ENCODE assay signal across 11 mouse cellular contexts in the genomic region with DNA sequence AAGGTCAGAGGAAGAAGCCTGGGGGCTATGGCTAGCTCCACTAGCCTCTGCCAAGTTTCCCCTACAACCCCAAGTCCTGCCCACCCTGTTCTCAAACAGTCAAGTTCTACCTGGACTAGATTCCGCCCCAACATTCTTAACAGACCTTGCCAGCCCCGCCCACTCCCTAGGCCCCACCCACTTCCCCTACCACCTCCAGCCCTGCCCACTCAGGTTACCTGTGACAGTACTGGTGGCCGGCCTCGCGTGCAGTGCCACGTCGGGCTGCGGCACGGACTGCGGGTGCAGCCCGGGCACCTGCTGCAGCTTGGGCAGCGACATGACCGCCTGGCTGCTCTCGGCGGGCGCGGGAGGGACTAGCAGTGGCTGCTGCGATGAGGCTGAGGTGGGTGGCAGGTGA. TPM values are rescaled to one million over a fixed set of nuclear protein-coding genes. Genes with fewer than 3 reads are reported as not detected.
DNase-seq lines count a peak whose midpoint lies in the region; ATAC-seq and TF ChIP-seq lines count a peak whose summit lies in the region.
"Had no signal": no experiment of that assay in that cellular context is flagged by ENCODE, and none has a peak within 500 bp of the region (broad histone marks: within the 10 kb centered on the region; RNA-seq: fewer than 3 reads in every experiment).

No protein-coding gene starts in this region.

- H3K4me1 ChIP-seq in ES-E14 (ENCODE audit: control insufficient read depth in 2 of 2, insufficient read depth in 2 of 2, low read length in 2 of 2, poor library complexity in 1 of 2), result peaks cover 0 to 13% of the 10 kb centered on the region in 2 experiments; a peak in 1 of 4 replicates
- H3K4me1 ChIP-seq in embryonic facial prominence, embryonic 14.5 days (ENCODE audit: control insufficient read depth, insufficient read depth, low read length), result no peaks in the 10 kb centered on the region

- in situ Hi-C loops in ES-E14 (cut with MboI; ENCODE audit: low sequenced_read_pairs in 2 of 2, unreplicated experiment in 2 of 2), result no loop called here

- peak; percentile 19; the same call in 1 of the 2 replicates for ATAC-seq in embryonic facial prominence, embryonic 14.5 days (ENCODE audit: low read depth)

- DNase-seq in ES-E14 (ENCODE audit: low read depth, low spot score), result no peak
- no peak for DNase-seq in embryonic facial prominence, embryonic 14.5 days (ENCODE audit: low spot score)
- DNase-seq in kidney, postnatal 14 days, result peak; percentile 74
- peak; percentile 54 for DNase-seq in lung, postnatal 10 days
- no peak for DNase-seq in left cerebral cortex, adult 18-20 months (ENCODE audit: low spot score in 2 of 2)
- no peak for DNase-seq in heart, postnatal 25 days (ENCODE audit: low spot score)
- DNase-seq in MN1 (ENCODE audit: low spot score), result no peak
- DNase-seq: retina, postnatal 1 day; thymus, postnatal 25 days had no signal

- no peaks in the 10 kb centered on the region for H3K9me3 ChIP-seq in ES-E14 (ENCODE audit: control insufficient read depth, insufficient read depth, low read depth, low read length)
- no peaks in the 10 kb centered on the region for H3K9me3 ChIP-seq in embryonic facial prominence, embryonic 14.5 days (ENCODE audit: control insufficient read depth, low read length)
- H3K9me3 ChIP-seq: hindbrain, embryonic 12.5 days; limb, embryonic 13.5 days had no signal

- H3K4me2 ChIP-seq in embryonic facial prominence, embryonic 14.5 days (ENCODE audit: low read depth, low read length), result no peak overlapping the region
- H3K4me2 ChIP-seq: hindbrain, embryonic 12.5 days; limb, embryonic 13.5 days had no signal

- H3K9ac ChIP-seq in ES-E14 (ENCODE audit: insufficient read depth, low read depth, low read length, poor library complexity, severe bottlenecking), result no peak overlapping the region
- H3K9ac ChIP-seq in embryonic facial prominence, embryonic 14.5 days (ENCODE audit: low read depth, low read length), result no peak overlapping the region
- H3K9ac ChIP-seq: hindbrain, embryonic 12.5 days; limb, embryonic 13.5 days had no signal

- 44% methylated on average over 16 of the region's 18 CpGs for WGBS in embryonic facial prominence, embryonic 14.5 days

- no peaks in the 10 kb centered on the region; the same call in 1 of the 2 replicates for H3K36me3 ChIP-seq in ES-E14 (ENCODE audit: control insufficient read depth, insufficient read depth, low read length, poor library complexity, severe bottlenecking)
- peaks cover 80% of the 10 kb centered on the region for H3K36me3 ChIP-seq in embryonic facial prominence, embryonic 14.5 days (ENCODE audit: control insufficient read depth, insufficient read depth, low read length)

- peak overlapping the region; percentile 65 to 67; a peak in 3 of 4 replicates for H3K4me3 ChIP-seq in ES-E14 (ENCODE audit: insufficient read depth in 1 of 2, low read depth in 1 of 2, low read length in 2 of 2, poor library complexity in 1 of 2, severe bottlenecking in 1 of 2)
- H3K4me3 ChIP-seq in embryonic facial prominence, embryonic 14.5 days (ENCODE audit: low read depth, low read length), result no peak overlapping the region
- H3K4me3 ChIP-seq: hindbrain, embryonic 12.5 days; limb, embryonic 13.5 days had no signal

- H3K27ac ChIP-seq in ES-E14 (ENCODE audit: insufficient read depth, low read depth, low read length, poor library complexity, severe bottlenecking), result no peak overlapping the region
- H3K27ac ChIP-seq in embryonic facial prominence, embryonic 14.5 days (replicated peaks; ENCODE audit: low read depth, low read length), result no peak overlapping the region
- H3K27ac ChIP-seq: hindbrain, embryonic 12.5 days; limb, embryonic 13.5 days had no signal

- intact Hi-C loops in heart, postnatal 25 days (cut with DNase I), result no loop called here

- H3K27me3 ChIP-seq in embryonic facial prominence, embryonic 14.5 days (replicated peaks; ENCODE audit: control insufficient read depth, insufficient read depth, low read length), result no peaks in the 10 kb centered on the region
- H3K27me3 ChIP-seq: hindbrain, embryonic 12.5 days; limb, embryonic 13.5 days had no signal

TF ChIP-seq in ES-E14, 5 proteins besides CTCF, POLR2A, EP300 and RAD21:
- TF ChIP-seq CHD2 (IDR thresholded peaks at IDR 0.05; ENCODE audit: low read depth, low read length) (no peak), ZNF384 (IDR thresholded peaks at IDR 0.05; ENCODE audit: low read depth, low read length) (no peak), ZC3H11A (IDR thresholded peaks at IDR 0.05; ENCODE audit: borderline replicate concordance, low read depth, low read length) (no peak), MAFK (IDR thresholded peaks at IDR 0.05; ENCODE audit: insufficient read depth, low read depth, low read length) (no peak), HCFC1 (IDR thresholded peaks at IDR 0.05; ENCODE audit: borderline replicate concordance, insufficient read depth, low read length) (no peak)

RNA-seq across cellular contexts. Expression of a gene that starts 16.2 kb away (rescaled TPM):
- 1.5 and 1.9 TPM in 2 replicates for total RNA-seq in ES-E14 (2012; rRNA removed)
- 28.6 and 34.0 TPM in 2 replicates for polyA plus RNA-seq in embryonic facial prominence, embryonic 14.5 days (2014; fragmentation: Nextera tagmentation; extraction: Ambion mirVana)
- 10 to 100 TPM; 23.6 to 27.3 TPM for total RNA-seq in left cerebral cortex, adult 18-20 months (2021)
- total RNA-seq in heart, postnatal 25 days (2021), result 10 to 100 TPM; 12.8 to 13.0 TPM

RNA-seq across cellular contexts. Expression of a gene that starts 34.5 kb away (rescaled TPM):
- 0.09 and 0.11 TPM in 2 replicates for total RNA-seq in ES-E14 (2012; rRNA removed)
- 0.13 TPM in 2 replicates for polyA plus RNA-seq in embryonic facial prominence, embryonic 14.5 days (2014; fragmentation: Nextera tagmentation; extraction: Ambion mirVana)
- under 1 TPM; 0.28 to 0.37 TPM for total RNA-seq in left cerebral cortex, adult 18-20 months (2021)
- total RNA-seq in heart, postnatal 25 days (2021), result under 1 TPM in 1 of 2 experiments, not detected in 1; 0.14 TPM

Comparison
In these comparisons a context has a peak if more than half of its experiments do, and no peak if none do; other contexts are left out.
1. DNase-seq: peak in kidney, postnatal 14 days (single experiment) and lung, postnatal 10 days (single experiment); none in ES-E14 (single experiment), embryonic facial prominence, embryonic 14.5 days (single experiment), left cerebral cortex, adult 18-20 months (0 of 2), heart, postnatal 25 days (single experiment) and MN1 (single experiment).